Mouse (Mus musculus): ENCODE measurements around the gene Fam92b. TPM values are rescaled to one million over a fixed set of nuclear protein-coding genes. Genes with fewer than 3 reads are reported as not detected.

Gene Fam92b
- total RNA-seq, 2 experiments from 2014 or later, result 0.63 TPM; not detected in 1

DNA sequence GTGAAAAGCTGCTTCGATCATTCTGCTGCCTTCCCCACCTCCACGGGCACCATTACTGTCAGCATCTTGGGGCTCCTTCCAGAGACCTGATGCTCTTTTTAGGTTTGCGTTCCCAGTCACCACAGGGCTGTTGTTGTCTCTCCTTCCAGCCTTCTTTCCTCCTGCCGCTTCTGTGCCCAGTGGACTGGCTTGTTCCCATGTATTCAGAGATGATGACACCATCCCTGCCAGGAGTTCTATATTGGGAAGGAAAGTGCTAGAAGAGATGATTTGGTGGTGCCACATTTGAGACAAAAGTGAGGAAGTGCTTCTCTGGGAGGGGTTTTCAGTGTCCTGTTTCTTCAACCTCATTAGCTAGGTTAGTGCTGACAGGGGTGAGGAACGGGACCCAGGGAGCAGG, 58.4 kb downstream of the Fam92b start:
- no peak for DNase-seq (ENCODE audit: low spot score in 2 of 2)

DNA sequence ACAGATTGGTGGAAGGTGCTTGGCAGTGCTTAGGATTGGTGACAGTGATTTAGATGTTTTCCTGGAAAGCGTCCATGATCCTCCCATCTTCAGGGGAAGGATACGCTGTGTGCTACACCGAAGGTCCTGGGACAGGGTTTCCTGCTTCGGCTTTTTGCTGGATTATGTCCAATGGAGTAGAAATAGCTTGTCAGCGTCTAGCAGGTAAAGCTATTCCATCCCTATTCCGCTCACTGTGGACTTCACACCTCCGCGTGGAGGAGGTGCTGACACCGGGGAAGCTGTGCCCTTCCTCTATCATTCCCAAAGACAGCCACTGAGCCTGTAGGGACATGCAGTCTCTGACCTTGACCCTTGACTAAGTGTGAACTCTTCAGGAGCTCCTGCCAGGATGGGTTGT, 59.1 kb downstream of the Fam92b start:
- DNase-seq (ENCODE audit: low spot score in 2 of 2), result no peak

DNA sequence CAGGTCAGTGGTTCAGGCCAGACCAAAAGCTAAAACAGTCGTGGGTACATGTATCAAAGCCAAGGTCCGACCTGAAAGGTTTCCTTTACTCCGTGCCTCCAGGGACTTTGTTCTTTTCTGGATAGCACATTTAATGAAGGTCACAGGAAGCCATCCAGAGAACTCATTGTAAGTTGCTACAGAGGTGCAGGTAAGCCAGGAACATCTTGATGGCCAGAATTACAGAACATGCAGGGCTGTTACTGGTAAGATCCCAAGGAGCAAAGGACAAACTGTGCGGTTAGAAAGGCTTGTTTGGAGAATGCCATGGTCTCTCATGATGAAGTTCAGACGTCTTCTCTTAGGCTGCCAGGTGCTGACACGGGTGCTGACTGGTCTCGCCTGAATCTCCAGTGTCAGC, 60.7 kb downstream of the Fam92b start:
- DNase-seq (ENCODE audit: low spot score in 2 of 2), result no peak

Other genes starting within 250 kb of the Fam92b start
- 1 to 10 TPM; 2.1 to 2.7 TPM for gene Crispld2, start 185.0 kb downstream of the Fam92b start, total RNA-seq (2021)
- gene Zdhhc7, start 76.0 kb downstream of the Fam92b start, total RNA-seq (2021), result 10 to 100 TPM; 37.3 to 37.9 TPM
- 100 to 1,000 TPM; 247 to 294 TPM for gene 6430548M08Rik, start 63.3 kb downstream of the Fam92b start, total RNA-seq (2021)
- gene Gse1, start 51.0 kb upstream of the Fam92b start, total RNA-seq (2021), result 10 to 100 TPM; 79.8 to 90.8 TPM